Mouse (Mus musculus): ENCODE measurements around the gene Ccpg1.

The Ccpg1 gene

DNA sequence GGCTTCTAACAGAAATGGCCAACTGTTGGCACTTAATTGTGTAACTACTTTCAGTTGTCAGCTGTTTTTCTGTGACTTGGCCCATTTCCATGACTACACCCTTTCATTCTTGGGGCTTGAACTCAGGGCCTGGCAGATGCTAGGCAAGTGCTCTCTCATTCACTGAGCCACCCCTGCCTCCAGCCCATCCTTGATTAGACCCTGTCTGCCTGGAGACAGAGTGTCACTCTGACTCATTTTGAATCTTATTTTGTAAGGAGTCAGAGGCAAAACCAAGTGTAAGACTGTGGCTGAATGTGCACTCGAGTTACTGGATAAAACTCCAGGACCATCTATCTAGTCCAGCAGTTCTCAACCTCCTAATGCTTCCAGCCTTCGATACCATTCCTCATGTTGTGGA lies 62.7 kb downstream of the Ccpg1 start:
- no peaks in the 10 kb centered on the region for H3K36me3 ChIP-seq (ENCODE audit: control insufficient read depth, insufficient read depth, low read length, poor library complexity, severe bottlenecking)
- no peaks in the 10 kb centered on the region for H3K27me3 ChIP-seq (ENCODE audit: control insufficient read depth, insufficient read depth, low read length, poor library complexity, severe bottlenecking)
- DNase-seq (ENCODE audit: low read depth, low spot score), result no peak

- Histone ChIP-seq H3K36me3 (ENCODE audit: control insufficient read depth, insufficient read depth, low read length, poor library complexity, severe bottlenecking) (no peaks in the 10 kb centered on the region), H3K27me3 (ENCODE audit: control insufficient read depth, insufficient read depth, low read length, poor library complexity, severe bottlenecking) (no peaks in the 10 kb centered on the region)
- DNase-seq (ENCODE audit: low read depth, low spot score), result no peak
Measured at GRCm38 (mm10) chr9:73048927-73049326, 63.7 kb downstream of the Ccpg1 start.

DNA sequence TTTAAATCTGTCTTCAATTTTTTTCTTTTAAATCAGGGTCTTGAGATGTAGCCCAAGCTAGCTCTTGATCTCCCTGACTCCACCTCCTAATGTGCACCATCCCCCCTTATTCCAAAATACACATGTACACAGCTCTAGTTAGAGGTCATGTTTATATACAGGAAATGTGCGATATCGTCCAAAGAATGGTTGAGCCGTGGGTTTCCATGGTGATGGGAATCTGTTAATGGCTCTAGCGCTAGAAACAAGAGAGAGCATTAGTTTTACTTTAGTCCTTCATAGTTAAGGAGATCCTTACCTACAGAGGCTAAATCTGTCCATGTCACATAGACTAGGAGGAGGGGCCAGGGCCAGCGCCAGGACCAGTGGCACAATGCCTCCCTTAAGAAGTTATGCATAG lies 64.6 kb downstream of the Ccpg1 start:
- Histone ChIP-seq H3K36me3 (ENCODE audit: control insufficient read depth, insufficient read depth, low read length, poor library complexity, severe bottlenecking) (no peaks in the 10 kb centered on the region), H3K27me3 (ENCODE audit: control insufficient read depth, insufficient read depth, low read length, poor library complexity, severe bottlenecking) (no peaks in the 10 kb centered on the region)
- DNase-seq (ENCODE audit: low read depth, low spot score), result no peak

DNA sequence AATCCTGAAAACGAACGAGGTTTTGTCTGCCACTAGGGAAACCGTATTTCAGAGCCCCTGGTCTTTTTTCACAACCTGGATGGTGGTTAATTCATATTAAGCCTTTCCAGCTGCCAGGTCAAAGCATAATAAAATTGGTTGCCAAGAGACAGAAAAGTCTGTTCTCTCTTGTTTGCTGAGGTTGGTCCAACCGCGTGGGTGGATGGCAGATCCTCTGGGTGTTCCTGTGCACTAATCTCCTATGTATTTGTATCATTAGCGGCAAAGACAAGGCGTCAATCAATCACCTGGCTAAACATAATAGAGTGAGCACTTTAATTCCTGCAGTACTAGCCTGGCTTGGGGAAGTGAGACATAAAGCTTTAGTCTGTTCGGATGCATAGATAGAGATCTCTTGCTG lies 65.4 kb downstream of the Ccpg1 start:
- no peak for DNase-seq (ENCODE audit: low read depth, low spot score)
- H3K36me3 ChIP-seq (ENCODE audit: control insufficient read depth, insufficient read depth, low read length, poor library complexity, severe bottlenecking), result no peaks in the 10 kb centered on the region

GRCm38 (mm10) chr9:73055441-73055911 lies 70.2 kb downstream of the Ccpg1 start:
- no peak for DNase-seq (ENCODE audit: low read depth, low spot score)
- H3K27me3 ChIP-seq (ENCODE audit: control insufficient read depth, insufficient read depth, low read length, poor library complexity, severe bottlenecking), result no peaks in the 10 kb centered on the region
- H3K36me3 ChIP-seq (ENCODE audit: control insufficient read depth, insufficient read depth, low read length, poor library complexity, severe bottlenecking), result no peaks in the 10 kb centered on the region

More for the DNA sequence above, 65.4 kb downstream of the Ccpg1 start:
- no peaks in the 10 kb centered on the region for H3K27me3 ChIP-seq (ENCODE audit: control insufficient read depth, insufficient read depth, low read length, poor library complexity, severe bottlenecking)

DNA sequence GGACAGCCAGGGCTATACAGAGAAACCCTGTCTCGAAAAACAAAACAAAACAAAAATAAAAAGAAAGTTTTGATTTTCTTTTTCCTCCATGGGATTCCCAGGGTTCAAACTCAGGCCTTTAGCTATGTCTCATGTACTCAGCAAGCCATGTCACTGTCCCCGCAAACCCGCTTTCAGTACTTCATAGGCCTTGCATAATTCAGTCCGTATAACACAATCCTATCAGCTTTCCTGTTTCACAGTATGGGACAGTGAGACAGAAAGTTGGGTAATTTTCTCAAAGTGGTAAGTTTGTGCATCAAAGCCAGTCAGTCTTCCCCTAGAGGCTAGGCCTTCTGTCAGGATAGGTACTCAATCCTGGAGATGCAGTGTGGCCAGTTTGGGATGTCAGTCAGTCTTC lies 74.0 kb downstream of the Ccpg1 start:
- no peak for DNase-seq (ENCODE audit: low read depth, low spot score)
- Histone ChIP-seq H3K36me3 (ENCODE audit: control insufficient read depth, insufficient read depth, low read length, poor library complexity, severe bottlenecking) (no peaks in the 10 kb centered on the region), H3K27me3 (ENCODE audit: control insufficient read depth, insufficient read depth, low read length, poor library complexity, severe bottlenecking) (no peaks in the 10 kb centered on the region)

DNA sequence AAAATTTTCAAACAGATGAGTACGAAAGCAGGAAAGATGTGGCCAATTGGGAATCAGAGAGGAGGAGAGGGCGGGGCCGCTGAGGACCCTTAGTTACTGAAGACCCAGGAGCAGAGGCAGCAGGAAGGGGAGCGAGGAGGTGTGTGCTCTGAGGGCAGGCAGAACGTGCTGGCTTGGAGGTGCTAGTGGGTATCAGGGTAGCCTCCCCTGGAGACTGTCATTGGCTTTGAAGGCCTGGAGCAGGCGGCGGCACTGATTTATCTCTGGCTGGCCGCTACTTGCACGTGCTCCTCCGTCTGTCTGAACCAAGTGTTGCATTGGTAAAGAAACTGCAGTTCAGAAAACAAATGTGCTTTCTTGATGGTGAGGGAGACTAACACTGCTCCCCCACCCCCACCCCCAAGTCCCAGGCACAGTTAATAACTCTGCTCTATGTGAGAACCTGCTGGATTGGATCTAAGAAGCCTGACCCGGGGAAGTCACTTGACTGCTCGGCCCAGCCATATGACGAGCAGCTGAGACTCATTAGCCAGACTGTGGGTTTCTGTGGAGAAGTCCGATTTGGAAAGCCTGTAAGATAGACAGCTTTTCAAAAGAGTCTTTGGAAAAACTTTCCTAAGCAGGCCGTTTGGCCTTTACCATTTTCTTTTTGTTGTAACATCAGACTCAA lies 78.5 kb downstream of the Ccpg1 start:
- Histone ChIP-seq H3K27me3 (ENCODE audit: control insufficient read depth, insufficient read depth, low read length, poor library complexity, severe bottlenecking) (no peaks in the 10 kb centered on the region), H3K36me3 (ENCODE audit: control insufficient read depth, insufficient read depth, low read length, poor library complexity, severe bottlenecking) (0 out of 2 replicates have a peak, but pooled peaks cover 2% of the 10 kb centered on the region)
- DNase-seq (ENCODE audit: low read depth, low spot score), result no peak

All from splenic B cell, adult 2 months (primary cell).